Mouse (Mus musculus) intestine, embryonic 16.5 days (tissue): ENCODE measurements around the gene Fut4. TPM values are rescaled to one million over a fixed set of nuclear protein-coding genes. Genes with fewer than 3 reads are reported as not detected.
"Not testable (repeated sequence)": the region's sequence is repeated elsewhere in the genome, so short reads cannot be mapped to it uniquely, and the experiment has no call there.

Experiments used
- ATAC-seq: fragments of 200-750 bp; cut with Nextera tagmentation; 2 replicates; pipeline ENCODE4 v1.8.0; 2017; ENCODE audit warnings: moderate TSS enrichment, moderate library complexity
- H3K27ac ChIP-seq: fragments of 300-500 bp; sonication (generic); 2 replicates; pipeline ENCODE4 v1.5.1; 2014; ENCODE audit warnings: mild to moderate bottlenecking, low read length
- H3K27me3 ChIP-seq: fragments of 300-500 bp; sonication (generic); replicated peaks from 2 replicates; pipeline ENCODE4 v1.6.1; 2014; ENCODE audit warnings: low read length, control low read depth, mixed read lengths; ENCODE audit not compliant: control insufficient read depth, insufficient read depth
- H3K36me3 ChIP-seq: fragments of 300-500 bp; sonication (generic); 2 replicates; pipeline ENCODE4 v1.6.1; 2014; ENCODE audit warnings: low read length, control low read depth; ENCODE audit not compliant: control insufficient read depth, insufficient read depth
- H3K4me1 ChIP-seq: fragments of 300-500 bp; sonication (generic); 2 replicates; pipeline ENCODE4 v1.6.1; 2014; ENCODE audit warnings: low read length, control low read depth, mixed read lengths; ENCODE audit not compliant: control insufficient read depth, insufficient read depth
- H3K4me2 ChIP-seq: fragments of 300-500 bp; sonication (generic); 2 replicates; pipeline ENCODE4 v1.6.1; 2014; ENCODE audit warnings: low read depth, low read length, control low read depth
- H3K4me3 ChIP-seq: fragments of 300-500 bp; sonication (generic); 2 replicates; pipeline ENCODE4 v1.5.1; 2014; ENCODE audit warnings: mild to moderate bottlenecking, low read length
- H3K9ac ChIP-seq: fragments of 300-500 bp; sonication (generic); 2 replicates; pipeline ENCODE4 v1.6.1; 2014; ENCODE audit warnings: low read depth, low read length
- H3K9me3 ChIP-seq: fragments of 300-500 bp; sonication (generic); 2 replicates; pipeline ENCODE4 v1.6.1; 2016; ENCODE audit warnings: low read length, control low read depth; ENCODE audit not compliant: control insufficient read depth
- WGBS: fragments of 180-500 bp; shearing (Covaris S2); extraction: QIAGEN DNeasy Blood & Tissue Kit; methylation state at CpG from one replicate; pipeline ENCODE4 v1.1.7; 2014; 5-methylcytosine and 5-hydroxymethylcytosine counted together
- polyA plus RNA-seq: library from polyadenylated mRNA; unstranded; fragments of >200 nt; fragmentation: Nextera tagmentation; extraction: Ambion mirVana; gene quantifications from 2 replicates; pipeline ENCODE4 v1.2.1, GENCODE M21; 2015

Gene Fut4
- polyA plus RNA-seq, 1 experiment from 2014 or later: 5.2 TPM

- no peaks in the 10 kb centered on the region for H3K36me3 ChIP-seq
- H3K9me3 ChIP-seq: no peaks in the 10 kb centered on the region
- WGBS: 65% methylated on average over 13 of the region's 13 CpGs
- no peak overlapping the region for H3K4me2 ChIP-seq
- H3K4me1 ChIP-seq: no peaks in the 10 kb centered on the region; the same call in 1 of the 2 replicates
- no peak for ATAC-seq
- no peak overlapping the region for H3K4me3 ChIP-seq
- H3K27me3 ChIP-seq: no peaks in the 10 kb centered on the region
- no peak overlapping the region for H3K27ac ChIP-seq
- H3K9ac ChIP-seq: no peak overlapping the region
Observed at GRCm38 (mm10) chr9:14705321-14706162, 46.7 kb downstream of the Fut4 start.

- H3K9ac ChIP-seq, H3K27ac ChIP-seq, H3K4me3 ChIP-seq, H3K36me3 ChIP-seq, H3K27me3 ChIP-seq, H3K9me3 ChIP-seq, ATAC-seq, H3K4me2 ChIP-seq, H3K4me1 ChIP-seq: not testable (repeated sequence)
- 92% methylated on average over 1 of the region's 1 CpGs for WGBS
Observed at GRCm38 (mm10) chr9:14700795-14701194, 51.4 kb downstream of the Fut4 start.

- no peak overlapping the region for H3K4me2 ChIP-seq
- H3K27me3 ChIP-seq: no peaks in the 10 kb centered on the region
- no peak overlapping the region for H3K9ac ChIP-seq
- no peaks in the 10 kb centered on the region for H3K36me3 ChIP-seq
- no peaks in the 10 kb centered on the region for H3K9me3 ChIP-seq
- 41% methylated on average over 7 of the region's 7 CpGs for WGBS
- H3K27ac ChIP-seq: no peak overlapping the region
- no peaks in the 10 kb centered on the region for H3K4me1 ChIP-seq
- H3K4me3 ChIP-seq: no peak overlapping the region
- 0 out of 2 replicates have a peak, but pooled peaks have one; percentile 37 for ATAC-seq
Observed at GRCm38 (mm10) chr9:14699288-14699640, 52.9 kb downstream of the Fut4 start.

GRCm38 (mm10) chr9:14698582-14699287 lies 53.5 kb downstream of the Fut4 start:
- Histone ChIP-seq H3K4me1 (no peaks in the 10 kb centered on the region), H3K4me2 (no peak overlapping the region), H3K9ac (no peak overlapping the region), H3K27ac (no peak overlapping the region), H3K9me3 (no peaks in the 10 kb centered on the region), H3K27me3 (no peaks in the 10 kb centered on the region), H3K36me3 (no peaks in the 10 kb centered on the region), H3K4me3 (no peak overlapping the region)
- ATAC-seq: peak; percentile 91
- 54% methylated on average over 12 of the region's 12 CpGs for WGBS

Other genes with a start within 250 kb of the Fut4 start
- gene Amotl1, start 107.3 kb downstream of the Fut4 start, polyA plus RNA-seq: 8.1 and 8.4 TPM in 2 replicates
- gene Piwil4, start 11.7 kb downstream of the Fut4 start, polyA plus RNA-seq: 0.21 TPM in 2 replicates
- gene 1700012B09Rik, start 18.6 kb upstream of the Fut4 start, polyA plus RNA-seq: not detected in 2 replicates
- gene Mre11a, start 32.3 kb upstream of the Fut4 start, polyA plus RNA-seq: 16.0 and 17.3 TPM in 2 replicates
- gene Ankrd49, start 32.5 kb upstream of the Fut4 start, polyA plus RNA-seq: 38.2 and 43.4 TPM in 2 replicates
- gene Gpr83, start 107.8 kb upstream of the Fut4 start, polyA plus RNA-seq: 0.32 TPM in 2 replicates
- not detected in 2 replicates for gene Izumo1r, start 151.6 kb upstream of the Fut4 start, polyA plus RNA-seq